Mouse (Mus musculus) liver, embryonic 15.5 days (tissue): ENCODE results near the gene Tomm40l. TPM values are rescaled to one million over a fixed set of nuclear protein-coding genes. Genes with fewer than 3 reads are reported as not detected.
A peak's percentile ranks its signal among the peaks of the same experiment; 100 is the strongest.

Experiments
- ATAC-seq: fragments of 200-750 bp; cut with Nextera tagmentation; 2 replicates; pipeline ENCODE4 v1.8.0; 2017; ENCODE audit warnings: moderate number of reproducible peaks, mild to moderate bottlenecking, moderate library complexity; ENCODE audit not compliant: insufficient read depth
- H3K27ac ChIP-seq: fragments of 300-500 bp; sonication (generic); replicated peaks from 2 replicates; pipeline ENCODE4 v1.5.1; 2015; ENCODE audit warnings: mild to moderate bottlenecking, inconsistent platforms
- H3K27me3 ChIP-seq: fragments of 300-500 bp; sonication (generic); 2 replicates; pipeline ENCODE4 v1.6.1; 2015; ENCODE audit warnings: mild to moderate bottlenecking, inconsistent platforms
- H3K36me3 ChIP-seq: fragments of 300-500 bp; sonication (generic); replicated peaks from 2 replicates; pipeline ENCODE4 v1.6.1; 2015; ENCODE audit warnings: moderate library complexity, mild to moderate bottlenecking, inconsistent platforms
- H3K4me1 ChIP-seq: fragments of 300-500 bp; sonication (generic); replicated peaks from 2 replicates; pipeline ENCODE4 v1.6.1; 2015; ENCODE audit warnings: inconsistent platforms
- H3K4me2 ChIP-seq: fragments of 300-500 bp; sonication (generic); 2 replicates; pipeline ENCODE4 v1.6.1; 2015; ENCODE audit warnings: moderate library complexity, mild to moderate bottlenecking, inconsistent platforms
- H3K4me3 ChIP-seq: fragments of 300-500 bp; sonication (generic); replicated peaks from 2 replicates; pipeline ENCODE4 v1.5.1; 2015; ENCODE audit warnings: mild to moderate bottlenecking, inconsistent platforms
- H3K9ac ChIP-seq: fragments of 300-500 bp; sonication (generic); 2 replicates; pipeline ENCODE4 v1.6.1; 2015; ENCODE audit warnings: moderate library complexity, mild to moderate bottlenecking, inconsistent platforms
- H3K9me3 ChIP-seq: fragments of 300-500 bp; sonication (generic); replicated peaks from 2 replicates; pipeline ENCODE4 v1.6.1; 2016; ENCODE audit warnings: inconsistent platforms
- WGBS: fragments of 180-500 bp; shearing (Covaris S2); methylation state at CpG from one replicate; pipeline ENCODE4 v1.1.7; 2015; ENCODE audit warnings: mixed read lengths; ENCODE audit not compliant: insufficient replicate concordance; 5-methylcytosine and 5-hydroxymethylcytosine counted together
- polyA plus RNA-seq: library from polyadenylated mRNA; unstranded; fragments of >200 nt; fragmentation: Nextera tagmentation; extraction: Ambion mirVana; gene quantifications from 2 replicates; pipeline ENCODE4 v1.2.1, GENCODE M21; 2015

Gene Tomm40l
- polyA plus RNA-seq, 1 experiment from 2014 or later: 15.8 TPM

DNA sequence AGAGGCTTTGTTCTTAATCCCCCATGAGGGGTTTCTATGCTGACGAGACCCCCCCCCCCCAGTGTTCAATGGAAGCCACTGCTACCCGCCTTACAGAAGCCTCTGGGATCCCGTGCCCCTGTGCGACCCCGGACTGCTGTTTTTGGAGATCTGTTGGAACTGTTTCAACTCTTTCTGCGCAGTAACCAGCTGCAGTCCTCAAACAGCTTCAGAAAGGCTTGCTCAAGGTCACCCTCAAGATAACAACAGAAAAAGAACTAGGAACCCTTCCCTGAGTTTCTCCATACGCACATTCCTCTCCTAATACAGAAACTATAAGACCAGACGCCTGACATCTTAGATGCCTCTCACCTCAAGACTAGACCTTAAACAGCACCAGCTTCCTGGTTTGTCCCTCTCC is 33.3 kb downstream of the Tomm40l start:
- no peak for ATAC-seq
- no peaks in the 10 kb centered on the region for H3K36me3 ChIP-seq
- H3K9me3 ChIP-seq: no peaks in the 10 kb centered on the region
- H3K27me3 ChIP-seq: peaks cover 44% of the 10 kb centered on the region
- H3K9ac ChIP-seq: no peak overlapping the region
- WGBS: 51% methylated on average over 8 of the region's 8 CpGs
- peaks cover 8% of the 10 kb centered on the region for H3K4me1 ChIP-seq
- no peak overlapping the region for H3K4me2 ChIP-seq
- no peak overlapping the region for H3K4me3 ChIP-seq
- H3K27ac ChIP-seq: no peak overlapping the region

DNA sequence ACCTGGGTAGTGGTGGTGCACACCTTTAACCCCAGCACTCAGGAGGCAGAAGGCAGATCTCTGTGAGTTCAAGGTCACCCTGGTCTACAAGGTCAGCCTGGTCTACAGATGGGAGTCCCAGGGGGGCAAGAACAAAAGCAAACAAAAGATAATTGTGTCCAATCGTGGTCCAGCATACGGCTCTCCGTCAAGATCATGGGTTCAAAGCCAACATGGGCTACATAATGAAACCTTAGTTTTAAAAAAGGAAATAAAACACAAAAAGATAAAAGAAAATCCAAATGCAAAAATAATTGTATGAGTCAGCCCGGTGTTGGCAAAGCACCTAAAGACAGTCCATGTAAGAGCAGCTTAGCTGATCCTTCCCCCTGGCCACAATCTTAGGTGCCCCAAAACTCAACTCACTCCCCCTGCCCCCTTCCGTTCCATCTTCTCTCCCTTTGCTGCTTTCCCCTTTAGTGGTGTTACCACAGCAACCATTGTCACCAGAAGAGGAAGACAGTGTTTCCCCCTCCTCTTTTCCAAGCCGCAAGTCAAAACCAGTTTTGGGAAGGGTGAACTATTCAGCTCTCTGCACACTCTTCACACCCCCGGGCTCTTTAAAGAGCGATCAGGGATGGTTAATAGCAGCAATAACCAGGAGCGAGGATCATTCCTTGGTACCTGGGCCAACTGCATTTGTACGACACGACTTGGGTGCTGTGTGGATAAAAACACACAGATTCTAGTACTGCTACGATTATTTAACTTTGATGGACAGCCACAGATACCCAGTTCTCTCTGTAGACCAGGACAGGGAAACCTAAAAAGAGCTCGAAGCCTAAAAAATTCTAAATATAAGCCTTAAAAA is 34.2 kb downstream of the Tomm40l start:
- Histone ChIP-seq H3K4me1 (peaks cover 12% of the 10 kb centered on the region), H3K4me3 (no peak overlapping the region), H3K27ac (no peak overlapping the region), H3K27me3 (peaks cover 35% of the 10 kb centered on the region), H3K4me2 (no peak overlapping the region), H3K9me3 (no peaks in the 10 kb centered on the region), H3K36me3 (no peaks in the 10 kb centered on the region), H3K9ac (no peak overlapping the region)
- WGBS: 34% methylated on average over 13 of the region's 13 CpGs
- ATAC-seq: no peak

DNA sequence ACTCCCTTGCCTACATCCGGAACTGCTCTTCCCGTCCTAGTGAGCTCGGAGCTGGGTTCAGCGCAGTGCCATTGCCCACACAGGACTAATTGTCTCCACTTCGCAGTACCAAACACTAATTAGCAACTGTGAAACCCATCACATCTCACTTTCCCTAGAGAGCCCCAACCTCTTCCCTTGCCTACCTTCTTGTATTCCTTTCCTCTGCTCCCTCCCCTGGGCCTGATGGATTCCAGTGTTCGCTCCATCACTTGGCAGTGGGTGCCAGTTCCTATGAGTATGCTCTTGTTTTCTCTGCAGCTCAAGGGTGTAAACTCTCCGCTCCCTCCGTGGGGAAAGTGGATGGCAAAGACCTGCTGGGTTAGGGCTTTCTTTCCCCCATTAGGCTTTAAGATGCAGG is 36.7 kb downstream of the Tomm40l start:
- Histone ChIP-seq H3K4me3 (no peak overlapping the region), H3K36me3 (no peaks in the 10 kb centered on the region), H3K4me1 (peaks cover 12% of the 10 kb centered on the region), H3K27ac (no peak overlapping the region), H3K9ac (no peak overlapping the region), H3K9me3 (no peaks in the 10 kb centered on the region), H3K4me2 (no peak overlapping the region), H3K27me3 (peaks cover 10% of the 10 kb centered on the region)
- no peak for ATAC-seq
- 75% methylated on average over 8 of the region's 8 CpGs for WGBS

DNA sequence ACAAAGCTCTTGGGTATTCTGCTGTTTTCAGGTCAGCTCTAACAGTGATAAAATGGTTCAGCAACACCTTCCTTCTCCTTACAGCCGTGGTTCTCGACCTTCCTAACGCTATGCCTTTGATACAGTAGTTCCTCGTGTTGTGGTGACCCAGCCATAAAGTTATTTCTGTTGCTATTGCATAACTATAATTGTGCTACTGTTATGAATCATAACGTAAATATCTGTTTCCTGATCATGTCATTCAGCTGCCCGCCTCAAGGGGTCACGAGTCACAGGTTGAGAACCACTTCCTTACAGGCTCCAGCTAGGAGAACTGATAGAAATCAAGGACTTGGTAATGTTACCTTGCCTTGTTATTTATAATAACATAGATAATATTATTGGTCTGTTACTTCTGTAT is 38.0 kb downstream of the Tomm40l start:
- H3K4me2 ChIP-seq: no peak overlapping the region
- H3K4me1 ChIP-seq: peaks cover 6% of the 10 kb centered on the region
- ATAC-seq: no peak
- H3K9me3 ChIP-seq: no peaks in the 10 kb centered on the region
- no peaks in the 10 kb centered on the region for H3K36me3 ChIP-seq
- WGBS: 18% methylated on average over 7 of the region's 7 CpGs
- H3K4me3 ChIP-seq: no peak overlapping the region
- H3K27ac ChIP-seq: no peak overlapping the region
- no peak overlapping the region for H3K9ac ChIP-seq
- peaks cover 8% of the 10 kb centered on the region for H3K27me3 ChIP-seq

DNA sequence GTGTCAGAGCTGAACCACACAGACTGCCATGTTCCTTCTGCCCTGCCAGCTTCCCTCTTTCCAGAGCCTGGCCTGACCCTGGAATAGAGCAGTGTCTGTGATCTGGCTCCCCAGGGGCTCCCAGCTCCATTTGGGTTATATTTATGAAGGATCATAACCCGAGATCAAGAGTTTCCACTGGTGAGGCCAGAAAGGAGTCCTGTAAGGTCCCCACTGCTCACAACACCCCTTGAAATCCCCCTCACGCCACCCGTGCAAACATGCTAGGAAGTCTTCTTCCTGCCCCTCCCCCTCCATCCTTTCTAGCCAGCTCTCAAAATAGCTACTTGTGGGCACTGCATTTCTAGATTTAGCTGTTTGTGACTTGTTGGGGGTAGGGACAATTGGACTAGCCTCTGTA is 38.7 kb downstream of the Tomm40l start:
- Histone ChIP-seq H3K4me2 (no peak overlapping the region), H3K27me3 (peaks cover 8% of the 10 kb centered on the region), H3K4me1 (0 out of 2 replicates have a peak, but pooled peaks cover 3% of the 10 kb centered on the region), H3K36me3 (no peaks in the 10 kb centered on the region), H3K27ac (no peak overlapping the region), H3K4me3 (no peak overlapping the region), H3K9me3 (no peaks in the 10 kb centered on the region), H3K9ac (no peak overlapping the region)
- ATAC-seq: no peak
- WGBS: 21% methylated on average over 3 of the region's 3 CpGs

DNA sequence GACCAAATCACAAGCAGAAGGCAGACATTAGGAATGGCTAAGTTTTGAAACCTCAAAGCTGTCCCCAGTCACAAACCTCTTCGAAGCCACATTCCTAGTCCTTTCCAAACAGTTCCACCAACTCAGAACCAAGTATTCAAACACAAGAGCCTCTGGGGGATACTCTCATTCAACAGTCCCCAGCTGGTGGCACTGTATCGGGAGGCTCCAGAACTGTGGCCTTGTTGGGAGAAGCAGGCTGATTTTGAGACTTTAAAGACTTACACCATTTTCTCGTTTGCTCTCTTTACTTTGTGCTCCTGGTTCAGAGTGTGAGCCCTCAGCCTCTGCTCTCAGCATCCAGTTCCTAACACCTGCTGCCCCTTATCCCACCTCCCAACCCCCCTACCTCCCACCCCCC is 39.3 kb downstream of the Tomm40l start:
- H3K4me3 ChIP-seq: no peak overlapping the region
- 74% methylated on average over 3 of the region's 3 CpGs for WGBS

DNA sequence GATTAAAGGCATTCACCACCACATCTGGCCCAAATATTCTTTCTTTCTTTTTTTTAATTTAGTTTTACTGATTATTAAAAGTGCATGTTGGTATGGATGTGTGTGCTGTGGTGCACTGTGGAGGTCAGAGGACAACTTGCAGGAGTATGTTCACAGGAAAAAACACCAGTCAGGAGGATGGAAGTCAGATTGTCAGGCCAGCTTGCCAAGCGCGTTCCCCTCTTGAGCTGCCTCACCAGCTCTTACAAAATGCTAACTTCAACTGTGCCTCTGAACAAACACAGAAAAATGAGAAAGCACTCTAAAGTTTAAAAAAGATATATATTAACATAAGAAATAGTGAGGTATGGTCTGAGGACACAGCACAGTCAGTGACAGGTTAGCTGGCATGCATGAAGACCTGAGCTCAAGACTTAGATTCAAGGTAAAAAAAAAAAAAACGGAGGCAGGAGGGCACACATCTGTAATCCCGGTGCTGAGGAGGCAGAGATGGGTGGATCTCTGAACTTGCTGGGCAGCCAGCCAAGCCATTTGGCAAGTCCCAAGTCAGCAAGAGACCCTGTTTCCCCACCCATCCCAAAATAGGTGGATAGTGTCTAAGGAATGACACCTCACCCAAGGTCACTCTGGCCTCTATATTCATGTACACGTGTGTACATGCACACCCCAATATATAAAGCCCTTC is 42.7 kb downstream of the Tomm40l start:
- Histone ChIP-seq H3K4me3 (no peak overlapping the region), H3K27me3 (no peaks in the 10 kb centered on the region), H3K36me3 (no peaks in the 10 kb centered on the region), H3K9ac (no peak overlapping the region), H3K9me3 (no peaks in the 10 kb centered on the region), H3K4me2 (no peak overlapping the region), H3K4me1 (0 out of 2 replicates have a peak, but pooled peaks cover 3% of the 10 kb centered on the region), H3K27ac (no peak overlapping the region)
- ATAC-seq: no peak
- 64% methylated on average over 5 of the region's 5 CpGs for WGBS

More for the DNA sequence above, 39.3 kb downstream of the Tomm40l start:
- Histone ChIP-seq H3K27me3 (peaks cover 8% of the 10 kb centered on the region), H3K9me3 (no peaks in the 10 kb centered on the region), H3K36me3 (no peaks in the 10 kb centered on the region), H3K9ac (no peak overlapping the region), H3K4me2 (no peak overlapping the region), H3K4me1 (0 out of 2 replicates have a peak, but pooled peaks cover 3% of the 10 kb centered on the region), H3K27ac (no peak overlapping the region)
- ATAC-seq: no peak

DNA sequence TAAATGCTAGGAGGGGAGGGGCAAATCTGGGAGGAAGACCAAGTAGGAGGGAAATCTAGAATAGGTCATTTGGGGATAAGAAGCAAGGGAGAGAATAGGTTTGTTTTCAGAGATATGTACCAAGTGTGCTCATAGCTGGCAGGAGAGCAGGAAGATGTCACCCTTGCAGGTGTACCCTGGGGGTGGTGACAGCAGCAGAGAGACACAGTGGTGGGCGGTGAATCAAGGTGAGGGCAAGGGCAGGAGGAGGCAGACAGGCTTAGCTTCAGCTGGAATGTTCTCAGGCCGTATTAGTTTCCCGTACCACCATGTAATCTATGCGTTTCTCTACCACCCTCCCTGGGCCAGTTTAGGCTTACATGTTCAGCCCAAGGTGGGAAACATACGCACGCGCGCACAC is 49.5 kb downstream of the Tomm40l start:
- WGBS: 84% methylated on average over 8 of the region's 8 CpGs
- no peak overlapping the region for H3K4me3 ChIP-seq
- no peak overlapping the region for H3K9ac ChIP-seq
- H3K27ac ChIP-seq: no peak overlapping the region
- no peaks in the 10 kb centered on the region for H3K36me3 ChIP-seq
- H3K4me2 ChIP-seq: no peak overlapping the region
- no peaks in the 10 kb centered on the region for H3K4me1 ChIP-seq
- H3K9me3 ChIP-seq: no peaks in the 10 kb centered on the region
- H3K27me3 ChIP-seq: 0 out of 2 replicates have a peak, but pooled peaks cover 2% of the 10 kb centered on the region
- no peak for ATAC-seq

DNA sequence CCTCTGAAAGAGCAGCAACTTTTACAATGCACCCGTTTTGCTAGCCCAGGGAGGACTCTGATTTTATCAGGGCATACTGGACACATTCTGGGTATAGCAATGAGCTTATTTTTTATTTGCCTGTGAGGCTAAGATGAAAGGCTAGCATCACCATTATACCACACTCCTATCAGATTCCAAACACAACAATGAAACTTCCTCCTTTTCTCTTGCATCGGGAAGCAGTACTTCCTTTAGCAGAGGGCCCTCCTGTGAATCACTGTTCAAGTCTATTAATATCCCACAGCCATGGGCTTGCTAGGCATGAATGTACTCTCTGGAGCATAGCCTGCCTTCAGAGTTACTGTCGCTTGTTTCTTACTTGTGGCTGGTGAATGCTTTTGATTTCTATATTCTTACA is 51.2 kb downstream of the Tomm40l start:
- H3K4me2 ChIP-seq: no peak overlapping the region
- H3K4me3 ChIP-seq: no peak overlapping the region
- H3K27me3 ChIP-seq: 0 out of 2 replicates have a peak, but pooled peaks cover 4% of the 10 kb centered on the region
- no peaks in the 10 kb centered on the region for H3K36me3 ChIP-seq
- H3K27ac ChIP-seq: no peak overlapping the region
- H3K9ac ChIP-seq: no peak overlapping the region
- no peaks in the 10 kb centered on the region for H3K9me3 ChIP-seq
- no peaks in the 10 kb centered on the region for H3K4me1 ChIP-seq
- WGBS: 10% methylated on average over 3 of the region's 3 CpGs
- ATAC-seq: peak; percentile 42; the same call in 1 of the 2 replicates

DNA sequence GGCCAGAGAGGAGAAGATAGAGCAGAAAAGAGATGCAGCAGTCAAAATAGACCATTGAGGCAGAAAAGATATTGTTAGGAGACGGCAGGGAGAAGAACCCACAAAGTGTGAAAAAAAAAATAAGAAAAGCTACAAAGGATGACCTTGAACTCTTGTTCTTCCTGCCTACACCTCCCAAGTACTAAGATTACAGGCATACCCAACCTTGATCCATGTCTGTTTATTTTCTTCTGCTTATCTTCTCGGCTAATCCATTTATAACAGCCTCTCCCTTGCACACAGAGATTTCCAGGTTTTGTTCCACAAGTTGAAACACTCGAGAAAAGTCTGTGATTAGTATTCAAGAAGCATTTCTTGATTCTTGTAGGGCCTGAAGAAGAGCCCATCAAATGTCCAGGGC is 52.4 kb downstream of the Tomm40l start:
- H3K9me3 ChIP-seq: no peaks in the 10 kb centered on the region
- no peak overlapping the region for H3K9ac ChIP-seq
- H3K4me3 ChIP-seq: no peak overlapping the region
- WGBS: 34% methylated on average over 3 of the region's 3 CpGs
- H3K36me3 ChIP-seq: no peaks in the 10 kb centered on the region
- H3K27me3 ChIP-seq: peaks cover 16% of the 10 kb centered on the region
- no peaks in the 10 kb centered on the region for H3K4me1 ChIP-seq
- H3K4me2 ChIP-seq: no peak overlapping the region
- no peak for ATAC-seq
- H3K27ac ChIP-seq: no peak overlapping the region

DNA sequence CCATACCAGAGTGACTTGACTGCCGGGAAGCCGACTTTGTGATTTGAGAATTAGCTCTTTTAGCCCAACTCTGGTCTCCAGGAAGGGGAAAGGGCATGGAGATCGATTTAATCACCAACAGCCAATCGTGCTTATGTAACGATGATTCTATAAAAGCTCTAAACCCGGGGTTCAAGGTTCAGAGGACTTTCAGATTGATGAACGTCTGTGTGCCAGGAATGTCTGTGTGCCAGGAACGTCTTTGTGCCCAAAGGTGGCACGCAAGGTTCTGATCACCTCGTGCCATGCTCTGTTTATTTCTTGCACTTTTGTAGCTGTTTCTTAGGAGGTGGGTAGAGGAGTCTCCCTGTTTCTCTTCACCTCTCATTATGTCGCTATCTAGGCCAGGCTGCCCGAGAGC is 53.4 kb downstream of the Tomm40l start:
- ATAC-seq: no peak
- Histone ChIP-seq H3K9me3 (no peaks in the 10 kb centered on the region), H3K9ac (no peak overlapping the region), H3K27me3 (peaks cover 18% of the 10 kb centered on the region), H3K4me1 (no peaks in the 10 kb centered on the region), H3K4me3 (no peak overlapping the region), H3K27ac (no peak overlapping the region), H3K36me3 (no peaks in the 10 kb centered on the region), H3K4me2 (no peak overlapping the region)
- WGBS: 63% methylated on average over 12 of the region's 12 CpGs
